Mouse (Mus musculus): Measurements from ENCODE around the gene Rem1. TPM values are rescaled to one million over a fixed set of nuclear protein-coding genes. Genes with fewer than 3 reads are reported as not detected.

Gene Rem1
- polyA plus RNA-seq, 1 experiment from 2014 or later = 5.9 TPM

GRCm38 (mm10) chr2:152622953-152623352, 3.8 kb upstream of the Rem1 start, which contains the start of gene Defb25:
Gene Defb25, minus strand, starts transcription at chr2:152623053.
- H3K4me1 ChIP-seq (replicated peaks; ENCODE audit: control insufficient read depth, insufficient read depth, low read length) = no peaks in the 10 kb centered on the region
- no peak within 1 kb of the TSS for H3K4me2 ChIP-seq (replicated peaks; ENCODE audit: low read depth)
- no peak within 1 kb of the TSS for H3K9ac ChIP-seq (ENCODE audit: low read depth, low read length)
- peaks cover 22% of the 10 kb centered on the region for H3K27me3 ChIP-seq (replicated peaks; ENCODE audit: control insufficient read depth, insufficient read depth, low read length)
- TF ChIP-seq CTCF (IDR thresholded peaks at IDR 0.05; ENCODE audit: low read depth) = no peak
- 79% methylated on average over 7 of the region's 7 CpGs for WGBS
- no peaks in the 10 kb centered on the region for H3K9me3 ChIP-seq (ENCODE audit: control insufficient read depth)
- no peak within 1 kb of the TSS for H3K4me3 ChIP-seq (ENCODE audit: low read depth, low read length)
- ATAC-seq = no peak
- H3K27ac ChIP-seq (ENCODE audit: low read depth, low read length) = no peak within 1 kb of the TSS
- H3K36me3 ChIP-seq (ENCODE audit: control insufficient read depth, insufficient read depth) = no peaks in the 10 kb centered on the region

GRCm38 (mm10) chr2:152624566-152624965, 2.2 kb upstream of the Rem1 start:
- peaks cover 24% of the 10 kb centered on the region for H3K27me3 ChIP-seq (replicated peaks; ENCODE audit: control insufficient read depth, insufficient read depth, low read length)
- no peak overlapping the region for H3K4me2 ChIP-seq (replicated peaks; ENCODE audit: low read depth)
- TF ChIP-seq CTCF (IDR thresholded peaks at IDR 0.05; ENCODE audit: low read depth) = no peak
- H3K4me3 ChIP-seq (ENCODE audit: low read depth, low read length) = no peak overlapping the region
- no peak overlapping the region for H3K9ac ChIP-seq (ENCODE audit: low read depth, low read length)
- no peaks in the 10 kb centered on the region for H3K9me3 ChIP-seq (ENCODE audit: control insufficient read depth)
- H3K36me3 ChIP-seq (ENCODE audit: control insufficient read depth, insufficient read depth) = no peaks in the 10 kb centered on the region
- H3K4me1 ChIP-seq (replicated peaks; ENCODE audit: control insufficient read depth, insufficient read depth, low read length) = no peaks in the 10 kb centered on the region
- 82% methylated on average over 2 of the region's 2 CpGs for WGBS
- ATAC-seq = no peak
- no peak overlapping the region for H3K27ac ChIP-seq (ENCODE audit: low read depth, low read length)

DNA sequence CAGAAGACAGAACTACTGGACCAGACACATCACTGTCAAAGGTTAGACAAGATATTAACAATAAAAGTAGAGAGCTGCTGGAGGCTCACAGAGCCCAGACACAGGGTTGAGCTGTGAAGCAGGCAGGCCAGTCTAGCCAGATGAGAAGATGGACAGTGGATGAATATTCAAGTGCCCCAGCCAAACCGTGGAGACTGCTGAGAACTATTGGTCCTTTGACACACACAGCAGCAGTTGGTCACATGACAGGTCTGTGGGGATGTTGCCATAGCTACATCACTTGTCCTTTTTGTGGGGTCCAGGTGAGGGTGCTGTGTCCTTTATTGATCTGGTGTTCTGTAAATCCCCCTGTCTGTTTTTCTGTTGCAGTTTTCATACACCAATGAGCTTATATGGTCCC, 1.5 kb upstream of the Rem1 start:
- no peaks in the 10 kb centered on the region for H3K36me3 ChIP-seq (ENCODE audit: control insufficient read depth, insufficient read depth)
- H3K4me3 ChIP-seq (ENCODE audit: low read depth, low read length) = no peak overlapping the region
- no peaks in the 10 kb centered on the region for H3K4me1 ChIP-seq (replicated peaks; ENCODE audit: control insufficient read depth, insufficient read depth, low read length)
- peaks cover 24% of the 10 kb centered on the region for H3K27me3 ChIP-seq (replicated peaks; ENCODE audit: control insufficient read depth, insufficient read depth, low read length)
- WGBS = 19% methylated on average over 1 of the region's 1 CpGs
- ATAC-seq = no peak
- H3K27ac ChIP-seq (ENCODE audit: low read depth, low read length) = no peak overlapping the region
- no peak overlapping the region for H3K4me2 ChIP-seq (replicated peaks; ENCODE audit: low read depth)
- H3K9me3 ChIP-seq (ENCODE audit: control insufficient read depth) = no peaks in the 10 kb centered on the region
- no peak overlapping the region for H3K9ac ChIP-seq (ENCODE audit: low read depth, low read length)
- TF ChIP-seq CTCF (IDR thresholded peaks at IDR 0.05; ENCODE audit: low read depth) = no peak

- Histone ChIP-seq H3K27ac (ENCODE audit: low read depth, low read length) (no peak overlapping the region), H3K36me3 (ENCODE audit: control insufficient read depth, insufficient read depth) (no peaks in the 10 kb centered on the region), H3K27me3 (replicated peaks; ENCODE audit: control insufficient read depth, insufficient read depth, low read length) (peaks cover 24% of the 10 kb centered on the region), H3K4me3 (ENCODE audit: low read depth, low read length) (peak overlapping the region; percentile 46), H3K4me2 (replicated peaks; ENCODE audit: low read depth) (peak overlapping the region; percentile 64), H3K9ac (ENCODE audit: low read depth, low read length) (no peak overlapping the region), H3K4me1 (replicated peaks; ENCODE audit: control insufficient read depth, insufficient read depth, low read length) (no peaks in the 10 kb centered on the region), H3K9me3 (ENCODE audit: control insufficient read depth) (no peaks in the 10 kb centered on the region)
- whole genome bisulfite sequencing = 58% methylated on average over 17 of the region's 17 CpGs
- no peak for ATAC-seq
- no peak for TF ChIP-seq CTCF (IDR thresholded peaks at IDR 0.05; ENCODE audit: low read depth)
Measured at GRCm38 (mm10) chr2:152628066-152628465, 1.3 kb downstream of the Rem1 start.

DNA sequence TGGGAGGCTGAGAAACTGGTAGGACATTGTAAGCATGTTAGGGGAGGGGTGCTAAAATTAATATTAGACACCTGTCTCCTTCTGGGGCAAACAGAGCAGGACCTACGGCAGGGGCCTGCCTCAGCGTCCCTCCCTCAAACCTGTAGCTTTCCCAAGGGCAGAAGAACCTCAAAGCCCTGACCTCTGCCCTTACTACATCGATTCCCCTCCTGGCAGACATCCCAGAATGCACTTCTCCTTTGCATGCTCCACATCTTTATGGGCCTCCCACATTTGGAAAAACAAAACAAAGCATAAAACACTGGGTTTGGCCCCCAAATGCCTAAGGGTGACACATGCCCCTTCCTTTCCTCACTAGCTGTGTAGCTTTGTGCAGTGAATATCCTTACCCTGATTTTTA, 2.5 kb downstream of the Rem1 start:
- H3K36me3 ChIP-seq (ENCODE audit: control insufficient read depth, insufficient read depth) = no peaks in the 10 kb centered on the region
- 33% methylated on average over 3 of the region's 3 CpGs for WGBS

DNA sequence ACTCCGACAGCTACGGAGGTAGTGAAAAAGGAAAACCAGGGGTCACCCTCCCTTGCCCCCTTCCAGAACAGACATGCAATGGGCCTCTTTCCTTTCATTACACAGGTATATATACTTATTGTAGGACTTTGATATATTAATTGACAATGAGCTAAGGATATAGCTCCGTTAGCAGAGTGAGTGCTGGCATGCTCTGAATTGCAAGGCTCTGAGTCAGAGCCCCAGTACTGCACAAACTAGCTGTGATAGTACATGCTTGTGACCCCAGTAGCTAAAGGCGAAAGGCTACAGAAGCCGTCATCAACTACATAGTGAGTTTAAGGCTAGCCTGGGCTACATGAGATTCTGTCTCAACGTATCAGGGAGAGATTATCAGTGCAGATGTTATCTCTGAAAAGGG, 3.2 kb downstream of the Rem1 start:
- WGBS = 79% methylated on average over 6 of the region's 6 CpGs
- no peak overlapping the region for H3K4me2 ChIP-seq (replicated peaks; ENCODE audit: low read depth)
- H3K36me3 ChIP-seq (ENCODE audit: control insufficient read depth, insufficient read depth) = no peaks in the 10 kb centered on the region
- peaks cover 29% of the 10 kb centered on the region for H3K27me3 ChIP-seq (replicated peaks; ENCODE audit: control insufficient read depth, insufficient read depth, low read length)
- no peak overlapping the region for H3K4me3 ChIP-seq (ENCODE audit: low read depth, low read length)
- ATAC-seq = no peak
- H3K9me3 ChIP-seq (ENCODE audit: control insufficient read depth) = no peaks in the 10 kb centered on the region
- TF ChIP-seq CTCF (IDR thresholded peaks at IDR 0.05; ENCODE audit: low read depth) = no peak
- no peaks in the 10 kb centered on the region for H3K4me1 ChIP-seq (replicated peaks; ENCODE audit: control insufficient read depth, insufficient read depth, low read length)
- no peak overlapping the region for H3K27ac ChIP-seq (ENCODE audit: low read depth, low read length)
- no peak overlapping the region for H3K9ac ChIP-seq (ENCODE audit: low read depth, low read length)

More for the DNA sequence above, 2.5 kb downstream of the Rem1 start:
- ATAC-seq = no peak
- Histone ChIP-seq H3K4me3 (ENCODE audit: low read depth, low read length) (no peak overlapping the region), H3K27ac (ENCODE audit: low read depth, low read length) (no peak overlapping the region), H3K27me3 (replicated peaks; ENCODE audit: control insufficient read depth, insufficient read depth, low read length) (peaks cover 29% of the 10 kb centered on the region), H3K9me3 (ENCODE audit: control insufficient read depth) (no peaks in the 10 kb centered on the region), H3K9ac (ENCODE audit: low read depth, low read length) (no peak overlapping the region), H3K4me2 (replicated peaks; ENCODE audit: low read depth) (no peak overlapping the region), H3K4me1 (replicated peaks; ENCODE audit: control insufficient read depth, insufficient read depth, low read length) (no peaks in the 10 kb centered on the region)
- no peak for TF ChIP-seq CTCF (IDR thresholded peaks at IDR 0.05; ENCODE audit: low read depth)

GRCm38 (mm10) chr2:152633334-152633733, 6.6 kb downstream of the Rem1 start:
- Histone ChIP-seq H3K36me3 (ENCODE audit: control insufficient read depth, insufficient read depth) (no peaks in the 10 kb centered on the region), H3K9me3 (ENCODE audit: control insufficient read depth) (no peaks in the 10 kb centered on the region), H3K4me1 (replicated peaks; ENCODE audit: control insufficient read depth, insufficient read depth, low read length) (no peaks in the 10 kb centered on the region), H3K27me3 (replicated peaks; ENCODE audit: control insufficient read depth, insufficient read depth, low read length) (peaks cover 5% of the 10 kb centered on the region; the same call in 1 of the 2 replicates), H3K4me2 (replicated peaks; ENCODE audit: low read depth) (no peak overlapping the region), H3K4me3 (ENCODE audit: low read depth, low read length) (no peak overlapping the region), H3K9ac (ENCODE audit: low read depth, low read length) (no peak overlapping the region), H3K27ac (ENCODE audit: low read depth, low read length) (no peak overlapping the region)
- no peak for ATAC-seq
- 34% methylated on average over 17 of the region's 17 CpGs for WGBS
- TF ChIP-seq CTCF (IDR thresholded peaks at IDR 0.05; ENCODE audit: low read depth) = no peak

All from intestine, postnatal 0 days (tissue).